Mouse (Mus musculus) lung, postnatal 10 days (tissue): ENCODE results near the gene Tll2.

Experiments used
- DNase-seq: peaks from one replicate; pipeline ENCODE4 v3.0.0; 2021

The Tll2 gene

DNA sequence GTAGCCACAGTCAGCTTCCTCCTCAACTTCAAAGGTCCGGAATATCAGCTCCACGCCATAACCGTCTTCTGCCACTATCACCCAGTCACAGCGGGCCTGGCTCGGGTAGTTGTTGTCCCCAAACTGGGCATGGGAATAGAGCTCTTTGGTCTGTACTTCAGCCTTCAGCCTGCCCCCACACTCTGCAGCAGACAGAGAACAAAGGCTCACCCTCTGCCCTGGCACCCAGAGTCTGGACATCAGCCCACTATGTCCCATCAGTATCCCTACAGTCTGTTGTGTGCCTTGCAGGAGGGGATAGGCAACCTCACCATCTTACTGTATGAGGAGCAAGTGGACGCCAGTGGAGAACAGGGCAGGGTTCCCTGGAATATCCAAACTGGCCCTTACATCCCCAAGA, 120.3 kb downstream of the Tll2 start:
- no peak for DNase-seq

DNA sequence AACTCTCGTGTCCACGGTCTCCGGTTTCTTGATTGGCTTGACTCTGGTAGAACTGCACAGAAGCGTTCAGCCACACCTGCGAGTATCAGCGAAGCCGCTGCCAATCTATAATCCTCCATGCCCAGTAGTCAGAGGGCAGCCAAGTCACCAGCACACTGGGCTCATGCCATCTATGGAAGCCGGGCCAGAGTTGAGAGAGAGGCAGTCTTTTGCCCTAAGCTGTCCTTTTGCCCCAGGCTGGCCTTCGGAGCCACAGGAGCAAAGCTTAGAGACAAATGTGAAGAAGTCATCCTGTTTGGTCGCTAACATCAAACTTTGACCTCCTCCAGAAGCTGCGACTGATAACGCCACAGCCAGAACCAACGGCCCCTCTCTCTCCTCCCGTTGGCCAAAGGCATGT, 123.0 kb downstream of the Tll2 start:
- no peak for DNase-seq

DNA sequence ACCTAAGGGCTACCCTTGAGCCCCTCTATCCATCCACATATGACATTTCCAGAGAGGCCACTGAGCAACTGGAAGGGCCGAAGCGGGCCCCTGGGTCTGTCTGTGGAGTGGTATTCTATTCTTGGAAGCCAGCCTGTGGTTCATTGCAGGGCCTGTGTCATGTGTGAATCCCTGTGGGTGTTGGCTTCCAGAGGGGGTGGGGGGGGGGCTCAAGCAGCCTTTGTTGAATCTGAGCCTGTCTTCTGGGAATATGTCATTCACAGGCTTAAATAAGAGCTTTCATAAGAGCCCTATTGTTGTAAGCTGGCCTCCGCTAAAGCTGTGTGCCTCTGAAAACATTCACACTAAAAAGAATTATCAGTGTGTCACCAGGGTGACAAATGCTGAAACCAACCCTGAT, 125.0 kb downstream of the Tll2 start:
- no peak for DNase-seq

DNA sequence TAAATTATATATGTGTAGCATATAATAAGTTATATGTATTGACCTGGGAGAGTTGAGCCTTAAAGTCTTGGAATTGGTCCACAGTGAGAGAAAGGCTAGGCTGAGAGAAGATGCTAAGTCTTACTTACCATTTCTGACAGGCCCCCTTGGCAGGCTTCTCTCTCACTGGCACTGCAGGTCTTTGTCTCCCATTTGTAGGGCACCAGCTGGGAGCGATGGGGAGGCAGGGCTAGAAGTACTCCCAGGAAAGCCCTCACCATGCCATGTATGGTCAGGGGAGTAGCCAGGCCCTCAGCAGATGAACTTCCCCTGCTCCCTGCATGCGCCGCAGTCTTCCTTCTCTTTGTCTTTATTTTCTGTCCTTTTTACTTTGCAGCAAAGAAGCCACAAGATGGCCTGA, 129.7 kb downstream of the Tll2 start, which contains the start of gene Opalin:
Gene Opalin, minus strand, starts transcription at position 208 of the 400 bp plus-strand sequence.
- DNase-seq = no peak

DNA sequence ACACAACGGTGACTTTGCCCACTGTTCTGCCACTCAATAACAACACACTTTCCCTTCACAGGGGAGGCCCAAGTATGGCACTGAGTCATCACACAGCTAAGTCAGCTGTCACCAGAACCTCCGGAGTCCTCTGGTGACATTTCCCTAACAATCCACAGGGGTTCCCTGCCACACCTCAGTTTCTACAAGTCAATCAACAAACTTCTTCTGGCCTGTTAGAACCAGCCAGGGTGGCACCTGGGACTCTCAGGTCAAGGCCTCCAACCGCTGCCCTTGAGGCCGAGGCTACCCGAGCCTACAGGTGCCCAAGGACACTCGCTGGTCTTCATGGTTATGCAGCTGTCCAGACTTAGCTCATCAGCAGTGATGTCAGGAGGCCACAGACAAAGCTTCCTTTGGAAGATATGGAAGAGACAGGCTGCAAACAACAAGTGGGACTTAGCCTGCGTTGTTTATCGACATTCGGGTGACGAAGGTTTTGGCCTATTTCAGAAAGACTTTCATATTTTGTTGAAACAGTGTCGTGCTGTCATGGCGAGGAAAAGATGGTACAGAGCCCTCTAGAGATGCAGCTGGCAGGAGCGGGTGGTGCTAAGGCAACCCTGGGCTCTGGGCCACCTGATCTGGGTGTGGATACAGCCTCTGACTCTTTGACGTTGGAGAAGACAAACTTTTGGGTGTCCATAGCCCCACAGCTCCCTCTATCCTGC, 132.7 kb downstream of the Tll2 start:
- DNase-seq = no peak

DNA sequence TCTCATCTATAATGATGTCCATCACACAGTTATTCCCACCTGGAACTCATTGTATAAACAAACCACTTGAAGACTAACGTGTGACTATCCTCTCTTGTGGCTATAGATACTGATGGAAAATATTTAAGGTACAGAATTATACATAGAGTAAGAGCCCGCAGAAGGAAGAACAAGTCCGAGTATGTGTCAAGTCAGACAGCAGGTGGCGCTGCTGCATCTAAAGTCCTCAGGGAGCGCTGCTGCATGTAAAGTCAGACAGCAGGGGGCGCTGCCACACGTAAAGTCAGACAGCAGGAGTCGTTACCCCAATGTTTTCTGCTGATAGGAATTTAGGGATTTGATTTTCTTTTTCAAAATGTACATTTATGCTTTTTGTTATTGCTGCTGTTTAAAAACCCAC, 135.1 kb downstream of the Tll2 start:
- peak; percentile 90 for DNase-seq

DNA sequence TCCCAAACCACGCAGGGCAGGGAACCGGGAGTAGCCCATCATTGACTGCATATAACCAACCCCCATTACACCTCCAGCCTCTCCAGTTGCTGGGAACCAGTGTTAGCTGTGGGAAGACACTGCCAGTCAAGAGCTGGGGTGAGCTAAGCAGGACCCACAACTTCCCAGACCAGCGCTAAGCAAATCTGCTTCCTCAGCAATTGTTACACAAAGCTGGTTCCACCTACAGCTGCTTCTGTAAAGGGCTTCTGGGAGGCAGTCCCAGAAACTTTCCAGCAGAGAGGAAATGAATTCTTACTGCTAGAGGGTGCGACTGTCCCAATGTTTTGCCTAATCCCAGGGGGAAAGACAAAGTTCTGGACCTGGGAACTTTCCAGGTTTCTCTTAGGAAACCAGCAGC, 151.9 kb downstream of the Tll2 start:
- no peak for DNase-seq

DNA sequence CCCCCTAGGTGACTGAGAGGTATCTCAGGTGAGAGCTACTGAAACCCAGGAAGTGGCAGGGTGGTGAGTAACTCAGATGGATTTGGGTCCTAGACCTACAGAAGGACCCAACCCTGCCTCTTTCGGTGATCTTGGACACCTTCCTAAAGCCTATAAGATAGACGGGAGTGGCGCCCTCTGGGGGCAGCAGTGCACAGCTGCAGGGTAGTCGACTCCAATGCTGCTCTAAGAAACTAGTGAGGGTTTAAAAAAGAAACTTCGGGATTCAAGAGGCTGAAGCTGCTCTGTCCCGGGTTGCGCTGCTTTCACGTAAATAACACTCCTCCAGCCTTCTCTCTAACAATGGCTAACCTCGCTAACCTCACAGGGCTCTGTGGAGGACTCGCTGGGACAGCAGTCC, 153.1 kb downstream of the Tll2 start:
- peak; percentile 42 for DNase-seq

DNA sequence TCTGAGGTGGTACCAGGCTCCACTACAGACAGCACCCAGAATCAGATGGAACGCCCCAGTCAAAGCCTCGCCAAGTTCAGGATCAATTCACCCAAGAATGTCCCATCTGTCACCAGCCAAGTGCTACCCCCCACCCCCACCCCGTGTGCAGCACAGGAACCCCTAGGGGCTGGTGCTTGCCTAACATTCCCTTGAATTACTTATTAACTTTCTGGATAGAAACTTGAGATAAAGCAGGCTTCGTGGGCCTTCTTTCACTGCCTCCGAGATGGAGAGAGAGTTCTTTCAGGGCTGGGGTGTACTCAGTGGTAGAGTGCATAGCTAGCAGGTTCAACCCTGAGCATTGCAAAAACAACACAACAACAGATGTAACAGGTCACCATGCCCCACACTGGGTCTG, 154.4 kb downstream of the Tll2 start:
- DNase-seq = no peak

DNA sequence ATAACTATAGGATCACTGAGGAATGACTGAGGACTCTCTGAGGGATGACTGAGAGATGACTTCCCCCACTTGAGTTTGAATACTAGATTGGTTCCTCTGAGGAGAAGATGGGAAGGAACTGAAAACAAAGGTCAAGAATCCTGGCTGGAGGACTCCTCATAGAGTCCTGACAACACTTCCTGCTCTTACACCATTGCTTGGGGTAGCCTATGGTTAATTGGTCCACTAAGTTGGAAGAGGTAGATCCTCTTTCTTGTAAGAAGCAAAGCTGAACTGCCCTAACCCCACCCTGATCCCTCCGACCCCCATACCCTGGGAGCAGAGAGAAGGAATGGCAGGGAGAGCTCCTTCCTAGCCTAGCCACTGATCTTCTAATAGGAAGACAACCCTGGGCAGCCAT, 154.9 kb downstream of the Tll2 start:
- no peak for DNase-seq

DNA sequence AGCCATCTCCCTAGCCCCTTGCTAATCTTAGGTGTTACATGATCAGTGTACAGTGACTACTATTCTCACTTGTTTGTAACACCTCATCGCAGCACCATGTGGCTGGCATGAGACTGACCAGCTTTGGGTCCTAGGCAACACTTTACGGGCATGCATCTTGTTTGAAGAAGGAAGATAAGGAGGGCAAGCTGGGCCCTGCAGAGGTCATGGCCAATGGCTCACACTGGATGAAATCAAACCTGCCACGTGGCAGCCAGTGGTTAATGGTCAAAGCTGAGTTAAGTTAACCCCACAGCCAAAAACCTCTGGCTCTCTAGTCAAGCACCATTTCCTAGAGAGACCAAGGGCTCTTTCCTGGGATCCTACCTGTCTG, 158.5 kb downstream of the Tll2 start:
- DNase-seq = no peak

DNA sequence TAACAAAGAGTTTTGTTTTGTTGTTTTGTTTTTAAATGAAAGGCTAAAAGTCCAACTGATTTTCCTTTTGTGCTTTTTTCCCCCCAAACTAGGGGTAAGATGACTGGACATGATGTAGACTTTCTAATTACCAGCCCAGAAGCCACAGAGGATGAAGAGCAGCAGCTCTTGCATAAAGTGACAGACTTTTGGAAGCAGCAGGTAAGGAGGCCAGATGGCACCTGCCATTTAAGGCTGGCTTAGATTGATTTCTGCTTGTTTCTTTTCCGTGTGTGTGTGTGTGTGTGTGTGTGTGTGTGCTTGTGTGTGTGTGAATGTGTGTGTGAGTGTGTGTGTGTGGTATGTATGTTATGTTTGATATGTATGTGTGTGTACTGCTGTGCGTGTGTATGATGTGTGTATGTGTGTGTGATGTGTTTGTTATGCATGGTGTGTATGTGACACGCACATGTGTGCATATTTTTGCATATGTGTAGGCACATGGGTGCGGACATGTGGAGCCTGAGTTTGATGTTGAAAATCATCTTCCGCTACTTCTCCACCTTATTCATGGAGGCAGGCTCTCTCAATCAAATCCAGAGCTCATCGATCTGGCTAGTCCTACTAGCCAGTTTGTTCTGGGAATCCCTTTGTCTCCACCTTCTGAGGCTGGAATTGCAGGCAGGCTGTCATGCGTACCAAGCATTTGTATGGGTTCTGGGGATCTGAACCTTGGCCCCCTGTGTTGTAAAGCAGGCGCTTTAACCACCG, 159.0 kb downstream of the Tll2 start:
- DNase-seq = no peak

DNA sequence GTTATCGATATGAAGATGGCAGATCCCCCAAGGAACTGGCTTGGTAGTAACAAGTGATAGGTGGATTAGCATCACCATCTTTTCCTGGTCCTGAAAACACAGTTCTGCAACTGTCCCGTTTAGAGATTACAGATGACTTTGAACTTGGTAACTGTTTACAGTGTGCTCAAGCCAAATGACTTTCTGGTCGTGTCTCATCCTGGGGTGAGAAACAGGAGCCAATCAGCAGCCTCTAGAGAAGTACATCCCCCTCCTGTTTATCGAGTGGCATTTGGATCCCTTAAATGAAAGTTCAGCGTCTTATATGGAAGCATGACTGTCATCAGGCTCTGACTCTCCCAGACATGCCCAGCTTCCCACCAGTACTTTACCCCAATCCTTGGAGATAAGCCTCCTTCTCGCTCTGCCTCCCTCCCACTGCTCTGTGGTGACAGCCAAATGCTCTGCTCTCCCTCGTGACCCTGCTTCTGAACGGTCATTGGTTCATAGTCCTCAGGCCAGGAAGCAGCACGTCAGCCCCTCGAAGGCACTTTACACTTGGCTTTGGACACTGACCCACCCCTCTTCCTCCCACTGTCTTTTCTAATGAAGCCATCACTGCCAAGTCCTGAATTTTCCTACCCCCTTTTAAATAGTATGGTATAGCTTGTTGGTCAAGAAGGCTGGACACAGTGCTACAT, 161.4 kb downstream of the Tll2 start:
- peak; percentile 18 for DNase-seq

DNA sequence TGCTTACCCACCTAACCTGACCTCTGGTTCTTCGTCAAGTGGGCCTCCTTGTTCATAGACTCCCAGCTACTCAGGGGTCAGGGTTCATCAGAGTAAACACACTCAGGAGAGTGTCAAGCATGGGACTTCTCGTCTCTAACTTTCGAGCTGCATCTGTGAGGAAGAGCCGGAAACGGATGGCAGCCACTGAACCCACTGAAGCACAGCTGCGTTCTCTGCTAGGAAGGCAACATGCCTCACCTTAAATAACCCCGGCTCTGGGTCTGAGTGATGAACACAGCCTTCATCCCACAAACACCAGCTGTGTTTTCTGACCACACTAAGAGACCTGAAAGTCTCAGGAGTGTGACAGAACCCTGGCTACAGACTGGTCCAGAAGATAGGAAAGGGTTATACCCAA, 167.5 kb downstream of the Tll2 start:
- no peak for DNase-seq

DNA sequence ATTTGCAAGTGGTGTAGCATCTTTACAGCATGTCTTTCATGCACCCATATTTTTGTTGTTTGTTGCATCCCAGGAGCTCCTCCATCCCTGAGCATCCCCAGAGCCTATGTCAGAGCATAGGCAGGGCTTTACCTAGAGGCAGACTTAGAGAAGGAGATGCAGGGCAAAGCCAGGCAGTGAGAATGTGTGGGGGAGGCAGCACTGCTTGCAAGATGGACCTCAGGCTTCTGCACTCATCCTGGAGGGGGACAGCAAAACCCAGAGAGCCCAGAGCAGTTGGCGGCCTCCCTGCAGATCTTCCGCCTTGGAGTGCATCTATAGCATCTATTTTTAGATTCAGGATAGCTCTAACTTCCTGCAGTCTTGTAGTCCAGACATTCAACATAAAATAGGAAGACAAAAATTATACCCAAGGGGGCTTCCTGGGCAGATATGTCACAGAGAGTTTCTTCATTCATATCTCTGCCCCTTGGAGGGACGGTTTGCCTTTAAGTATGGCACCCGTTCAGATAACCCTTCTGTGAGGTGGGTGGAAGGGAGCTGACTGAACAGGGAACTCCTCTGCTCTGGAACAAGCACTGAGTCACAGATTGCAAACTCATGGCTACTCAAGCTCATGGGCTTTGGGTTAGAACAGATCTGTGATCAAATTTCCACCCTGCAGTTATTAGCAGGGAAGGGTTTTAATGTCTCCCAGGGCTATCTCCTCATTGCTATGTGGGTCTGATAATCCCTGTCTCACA, 170.7 kb downstream of the Tll2 start:
- DNase-seq = no peak
